Mouse (Mus musculus): Measurements from ENCODE around the gene Ifnl3. TPM values are rescaled to one million over a fixed set of nuclear protein-coding genes. Genes with fewer than 3 reads are reported as not detected.

Gene Ifnl3
- total RNA-seq, 2 experiments from 2014 or later = not detected

- no peak for DNase-seq
These were observed 24.5 kb downstream of the Ifnl3 start, which contains the start of gene Nccrp1 for GRCm38 (mm10) chr7:28547154-28547553. TSS of gene Nccrp1 (minus strand) at chr7:28547254.

- no peak for DNase-seq
These were observed 25.0 kb downstream of the Ifnl3 start for GRCm38 (mm10) chr7:28547628-28548027.

DNA sequence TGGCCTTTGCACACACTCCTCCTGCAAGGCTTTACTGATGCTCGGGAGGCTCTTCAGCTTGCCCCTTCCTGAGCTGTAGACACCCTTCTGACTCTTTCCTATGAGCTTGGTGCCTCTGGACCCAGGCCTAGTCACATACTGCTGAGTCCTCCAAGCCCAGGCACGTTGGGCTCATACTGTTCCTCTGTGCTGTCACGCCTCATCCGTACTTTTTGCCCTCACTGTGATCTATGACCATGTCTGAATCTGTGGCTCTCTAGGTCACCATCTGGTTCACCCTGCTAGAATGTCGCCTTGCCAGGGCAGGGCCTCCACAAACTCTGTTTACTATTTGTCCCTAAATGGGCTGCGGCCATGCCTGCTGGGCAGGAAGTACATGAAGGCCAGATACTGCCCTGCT lies 30.4 kb downstream of the Ifnl3 start:
- DNase-seq = no peak

DNA sequence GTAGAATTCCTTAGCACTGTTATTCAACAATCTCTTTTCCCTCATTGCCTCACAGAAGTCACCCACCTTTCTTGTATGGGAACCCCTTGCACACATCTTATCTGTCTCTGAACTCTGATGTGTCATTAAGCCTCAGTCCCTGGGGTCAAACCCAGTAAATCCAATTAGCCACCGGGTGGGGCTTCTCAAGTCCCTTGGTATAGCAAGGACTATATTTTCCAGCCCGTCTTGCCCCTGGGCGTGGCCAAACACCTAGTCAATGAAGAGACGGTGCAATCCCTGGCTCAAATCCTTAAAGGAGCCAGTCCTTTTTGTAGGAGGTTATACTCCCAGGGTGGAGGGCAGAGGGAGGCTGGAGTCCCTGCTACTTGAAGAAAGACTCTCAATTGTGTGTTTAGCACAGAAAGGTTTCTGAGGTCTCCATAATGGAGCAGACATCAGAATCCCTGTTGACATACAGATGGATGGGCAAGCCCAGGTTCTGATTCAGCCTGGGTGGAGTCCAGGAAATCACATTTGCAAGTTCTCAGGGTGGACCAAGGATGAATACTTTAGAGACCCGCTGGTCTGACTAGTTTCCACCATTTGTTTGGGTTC lies 33.4 kb downstream of the Ifnl3 start:
- no peak for DNase-seq

- DNase-seq = no peak
These were observed 34.4 kb downstream of the Ifnl3 start for GRCm38 (mm10) chr7:28557069-28557468.

- DNase-seq = no peak
These were observed 35.1 kb downstream of the Ifnl3 start for GRCm38 (mm10) chr7:28557708-28558107.

GRCm38 (mm10) chr7:28558486-28558885 lies 35.9 kb downstream of the Ifnl3 start:
- DNase-seq = peak; percentile 62

- DNase-seq = no peak
These were observed 38.2 kb downstream of the Ifnl3 start for GRCm38 (mm10) chr7:28560856-28561255.

DNA sequence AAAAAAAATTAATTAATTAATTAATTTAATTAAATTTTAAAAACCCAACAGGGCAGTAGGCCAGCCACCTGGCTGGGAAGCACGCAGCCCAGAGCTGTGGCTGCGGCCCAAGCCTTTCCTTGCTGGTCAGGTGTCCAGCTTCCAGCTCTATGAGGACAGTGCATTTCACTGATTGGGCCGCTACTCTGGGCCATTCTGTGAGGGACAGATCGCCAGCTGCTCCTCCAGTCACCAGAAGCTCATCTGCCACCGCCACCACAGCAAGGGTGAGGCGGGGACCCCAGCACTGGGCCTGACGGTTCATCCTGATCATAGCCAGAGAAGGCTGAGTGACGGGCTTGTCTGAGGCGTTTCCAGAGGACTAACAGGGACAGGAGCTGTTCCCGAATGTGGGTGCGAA lies 39.3 kb downstream of the Ifnl3 start:
- DNase-seq = no peak

DNA sequence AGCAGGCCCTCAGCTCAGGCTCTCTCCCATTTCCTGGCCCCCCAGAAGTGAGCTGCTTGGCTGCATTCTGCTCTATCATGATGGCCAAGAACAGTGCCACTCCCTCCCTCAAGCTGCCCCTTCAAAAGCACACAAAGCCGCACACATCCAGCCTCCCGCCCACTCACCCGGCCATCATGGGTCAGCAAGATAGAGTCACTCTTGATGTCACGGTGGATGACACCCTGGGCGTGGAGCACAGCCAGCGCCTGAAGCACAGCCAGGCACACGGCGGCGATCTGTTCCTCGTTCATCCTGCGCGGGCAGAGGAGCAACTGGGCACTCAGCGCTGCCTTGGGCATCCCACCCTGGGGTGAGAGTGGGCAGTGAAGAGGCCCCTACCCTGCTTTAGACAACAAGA lies 39.7 kb downstream of the Ifnl3 start:
- no peak for DNase-seq

DNA sequence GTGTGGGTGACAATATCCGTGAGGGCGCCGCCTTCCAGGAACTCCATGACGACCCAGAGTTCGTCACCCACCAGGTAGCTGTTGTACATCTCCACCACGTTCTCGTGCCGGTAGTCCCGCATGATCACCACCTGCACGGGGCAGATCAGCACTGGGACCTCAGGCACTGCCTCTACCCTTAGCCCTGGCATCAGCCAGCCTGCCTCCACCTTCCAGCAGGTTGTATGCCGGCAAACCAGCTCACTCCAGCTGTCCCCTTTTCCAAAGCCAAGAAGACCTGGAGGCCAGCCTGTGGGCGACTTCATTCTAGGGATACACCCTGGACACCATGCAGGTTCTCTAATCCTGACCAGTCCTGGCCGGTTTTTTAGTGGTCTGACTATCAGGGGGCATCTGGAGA lies 40.3 kb downstream of the Ifnl3 start:
- no peak for DNase-seq

DNA sequence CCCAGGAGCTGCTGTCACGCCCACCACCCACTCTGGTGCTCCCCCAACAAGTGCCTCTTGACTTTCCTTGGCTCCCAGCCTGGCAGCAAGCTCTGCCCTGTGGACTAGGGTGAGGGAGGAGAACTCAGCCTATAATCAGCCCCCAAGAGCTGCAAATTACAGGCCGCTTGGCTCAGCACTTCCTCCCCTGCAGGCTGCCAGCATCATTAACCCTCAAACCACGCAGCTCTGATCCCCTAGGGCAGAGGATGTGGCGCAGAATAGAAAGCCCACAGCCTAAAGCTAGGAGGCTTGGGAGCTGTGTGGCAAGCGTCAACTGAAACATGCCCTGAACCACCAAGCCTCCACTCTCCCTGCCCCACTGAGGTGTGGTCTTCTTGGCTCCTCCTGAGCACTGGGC lies 42.8 kb downstream of the Ifnl3 start:
- DNase-seq = no peak

DNA sequence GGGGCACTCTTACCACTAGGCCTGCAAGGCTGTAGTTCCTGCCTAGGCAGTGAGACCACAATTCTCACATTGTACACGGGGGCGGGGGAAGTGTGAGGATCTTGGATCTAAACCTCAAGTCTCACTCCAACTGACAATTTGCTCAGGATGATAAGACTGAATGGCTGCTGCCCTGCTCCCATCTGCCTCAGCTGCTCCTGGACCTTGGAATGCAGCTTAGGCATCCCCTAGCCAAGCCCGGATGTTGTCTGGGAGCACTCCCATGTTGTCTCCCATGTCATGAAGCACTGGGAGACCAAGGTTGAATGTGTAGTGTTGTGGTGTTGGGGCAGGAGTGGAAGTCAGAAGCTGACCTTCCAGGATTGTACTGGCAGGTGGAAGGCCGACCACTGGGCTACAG lies 44.9 kb downstream of the Ifnl3 start:
- DNase-seq = no peak

DNA sequence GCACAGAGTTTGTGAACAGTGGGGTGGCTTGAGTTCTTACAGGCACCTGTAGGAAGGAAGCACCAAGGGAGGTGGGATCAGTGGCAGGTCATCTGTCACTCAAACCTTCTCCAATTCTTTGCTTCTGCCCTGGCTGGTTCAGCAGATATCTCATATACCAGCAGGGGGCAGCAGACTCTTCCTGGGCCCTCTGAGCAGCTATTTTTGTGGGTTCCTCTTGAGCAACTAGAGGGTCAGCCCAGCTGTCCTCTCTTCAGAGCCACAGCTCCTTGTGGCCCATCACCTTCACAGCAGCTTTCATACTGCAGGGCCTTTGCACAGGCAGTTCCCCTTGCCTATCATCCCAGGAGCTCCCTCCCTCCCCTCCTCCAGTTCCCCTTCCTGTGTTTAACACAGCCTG lies 45.6 kb downstream of the Ifnl3 start:
- DNase-seq = peak; percentile 64

DNA sequence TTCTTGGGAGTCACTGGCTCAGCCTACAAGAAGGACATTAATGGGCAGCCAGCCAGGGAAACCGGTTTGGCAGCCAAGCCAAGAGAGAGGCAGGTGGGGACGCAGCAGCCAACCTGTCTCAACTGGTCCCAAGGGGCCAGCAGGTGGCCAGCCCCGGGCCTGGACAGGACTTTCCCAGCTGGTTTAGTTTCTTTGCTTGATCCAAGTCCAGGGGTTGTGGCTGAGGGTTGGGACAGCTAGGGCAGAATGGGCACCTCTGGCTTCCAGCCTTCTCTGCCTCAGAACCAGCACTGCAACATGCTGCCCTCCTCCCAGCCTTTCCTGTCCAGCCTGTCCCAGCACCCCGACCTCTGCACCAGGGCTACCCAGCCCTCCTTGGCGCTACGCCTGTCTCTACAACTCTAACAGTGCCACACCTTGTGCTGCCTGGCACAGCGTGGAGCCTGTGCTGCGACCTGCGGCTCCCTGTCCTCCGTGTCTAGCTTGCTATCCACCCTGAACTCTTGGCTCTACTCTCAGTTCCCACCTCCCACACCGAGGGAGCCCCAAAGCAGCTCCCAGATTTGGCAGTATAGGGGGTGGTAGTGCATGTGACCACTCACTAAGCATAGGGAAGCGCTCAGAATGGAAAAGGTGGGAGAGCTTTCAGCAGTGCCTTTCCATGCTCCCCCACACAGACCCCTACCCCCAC lies 47.8 kb downstream of the Ifnl3 start:
- DNase-seq = peak; percentile 41

DNA sequence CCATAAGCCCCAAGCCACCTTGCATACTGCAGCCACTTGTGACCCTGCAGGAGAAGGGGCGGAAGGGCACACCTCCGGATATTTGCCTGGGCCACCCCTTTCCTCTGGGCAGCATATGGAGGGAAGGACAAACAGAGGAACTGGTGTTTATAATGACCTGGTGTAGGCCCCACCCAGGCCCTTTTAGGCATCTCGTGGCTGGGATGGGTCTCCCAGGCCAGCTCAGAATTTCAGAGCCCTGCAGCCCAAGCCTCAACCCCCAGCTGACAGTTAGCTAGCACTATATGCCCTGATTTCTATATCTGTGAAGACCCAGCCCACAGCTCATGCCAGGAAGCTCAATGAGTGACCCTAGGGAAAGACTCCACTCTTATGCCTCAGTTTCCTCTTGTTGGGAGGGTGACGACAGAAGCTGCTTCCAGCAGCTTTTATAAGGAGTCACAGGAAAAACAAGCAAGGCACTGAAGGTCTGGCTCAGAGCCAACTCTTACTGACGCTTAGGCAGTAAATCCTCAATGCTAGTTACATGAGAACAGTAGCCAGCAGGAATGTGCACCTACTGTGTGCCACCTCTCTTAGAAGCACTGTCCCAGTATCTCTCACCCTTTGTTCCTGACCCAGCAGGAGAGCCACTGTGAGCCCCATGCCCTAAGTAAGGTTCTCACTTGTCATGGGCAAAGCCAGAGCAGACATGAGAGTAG lies 48.5 kb downstream of the Ifnl3 start:
- DNase-seq = no peak

GRCm38 (mm10) chr7:28572689-28573088 lies 50.1 kb downstream of the Ifnl3 start:
- DNase-seq = no peak

DNA sequence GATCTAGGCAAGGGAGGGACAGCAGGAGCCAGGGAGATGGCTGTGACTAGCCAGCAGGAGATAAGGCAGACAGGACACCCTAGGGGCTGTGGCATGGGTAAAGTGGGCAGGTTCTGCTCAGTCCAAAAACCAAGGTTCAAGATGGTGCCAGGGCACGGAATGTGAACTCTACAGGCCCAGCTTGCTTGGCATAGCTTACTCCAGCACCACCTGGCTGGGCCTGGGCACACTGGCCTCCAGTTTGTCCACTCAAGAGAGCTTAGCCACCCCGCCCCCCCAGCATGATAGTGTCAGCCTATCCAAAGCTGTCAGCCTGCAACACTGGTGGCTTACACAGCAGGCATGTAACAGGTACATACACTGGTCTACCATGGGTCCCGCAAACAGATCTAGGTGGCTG lies 50.6 kb downstream of the Ifnl3 start:
- DNase-seq = no peak

Small RNA genes lying within 50 kb of the gene (microRNA-seq; reads per million reads assigned to microRNA genes)
- 0.25 to 0.32 reads per million in 2 experiments for gene Mir7049

Other genes starting within 250 kb of the Ifnl3 start
- gene Eid2b, start 245.1 kb upstream of the Ifnl3 start, total RNA-seq (2021) = 1 to 10 TPM; 7.7 to 8.6 TPM
- gene Selenov, start 231.7 kb upstream of the Ifnl3 start, total RNA-seq (2021) = not detected
- gene Dll3, start 220.6 kb upstream of the Ifnl3 start, total RNA-seq (2021) = not detected
- 10 to 100 TPM; 40.1 to 43.8 TPM for gene Timm50, start 210.8 kb upstream of the Ifnl3 start, total RNA-seq (2021)
- gene Supt5, start 184.1 kb upstream of the Ifnl3 start, total RNA-seq (2021) = 10 to 100 TPM; 65.5 to 67.0 TPM
- 100 to 1,000 TPM; 757 to 807 TPM for gene Rps16, start 172.2 kb upstream of the Ifnl3 start, total RNA-seq (2021)
- 10 to 100 TPM; 18.7 to 30.0 TPM for gene Plekhg2, start 150.2 kb upstream of the Ifnl3 start, total RNA-seq (2021)
- gene Zfp36, start 142.6 kb upstream of the Ifnl3 start, total RNA-seq (2021) = 10 to 100 TPM in 1 of 2 experiments, 1 to 10 TPM in 1; 8.1 to 10.5 TPM
- gene Med29, start 130.1 kb upstream of the Ifnl3 start, total RNA-seq (2021) = 10 to 100 TPM; 22.6 to 23.0 TPM
- gene Paf1, start 129.9 kb upstream of the Ifnl3 start, total RNA-seq (2021) = 10 to 100 TPM; 36.5 to 46.2 TPM
- 10 to 100 TPM in 1 of 2 experiments, 1 to 10 TPM in 1; 10.0 to 10.8 TPM for gene Gmfg, start 85.4 kb upstream of the Ifnl3 start, total RNA-seq (2021)
- gene Lrfn1, start 70.9 kb upstream of the Ifnl3 start, total RNA-seq (2021) = 1 to 10 TPM; 1.4 to 2.0 TPM
- not detected for gene Ifnl2, start 12.4 kb upstream of the Ifnl3 start, total RNA-seq (2021)
- gene Sycn, start 18.0 kb downstream of the Ifnl3 start, total RNA-seq (2021) = not detected
- not detected for gene Nccrp1, start 24.4 kb downstream of the Ifnl3 start, total RNA-seq (2021)
- 10 to 100 TPM; 24.7 to 27.5 TPM for gene Samd4b, start 75.3 kb downstream of the Ifnl3 start, total RNA-seq (2021)
- gene Pak4, start 75.3 kb downstream of the Ifnl3 start, total RNA-seq (2021) = 1 to 10 TPM; 5.5 to 7.0 TPM
- gene Acp7, start 108.5 kb downstream of the Ifnl3 start, total RNA-seq (2021) = not detected
- 1 to 10 TPM; 1.1 to 1.7 TPM for gene Fbxo27, start 170.0 kb downstream of the Ifnl3 start, total RNA-seq (2021)
- gene Fbxo17, start 194.0 kb downstream of the Ifnl3 start, total RNA-seq (2021) = 10 to 100 TPM; 12.2 to 13.5 TPM
- gene Mrps12, start 219.0 kb downstream of the Ifnl3 start, total RNA-seq (2021) = 10 to 100 TPM; 40.2 to 46.5 TPM
- gene Sars2, start 219.2 kb downstream of the Ifnl3 start, total RNA-seq (2021) = 10 to 100 TPM; 16.2 to 18.6 TPM
- not detected for gene Ccer2, start 233.3 kb downstream of the Ifnl3 start, total RNA-seq (2021)
- gene Sirt2, start 243.9 kb downstream of the Ifnl3 start, total RNA-seq (2021) = 10 to 100 TPM; 78.5 to 80.4 TPM
- gene Nfkbib, start 244.7 kb downstream of the Ifnl3 start, total RNA-seq (2021) = 10 to 100 TPM; 17.4 to 18.2 TPM